Mouse (Mus musculus) ES-Bruce4 (cell line): ENCODE measurements around the gene Cpne5.

Source experiments
- CTCF ChIP-seq: IDR thresholded peaks from one replicate; pipeline ENCODE4 v1.8.1; 2011; ENCODE audit warnings: low read depth, low read length
- EP300 ChIP-seq: IDR thresholded peaks from 2 replicates; pipeline ENCODE4 v1.6.1; 2011; ENCODE audit warnings: low read depth, low read length; ENCODE audit not compliant: insufficient read depth
- POLR2A ChIP-seq: IDR thresholded peaks from one replicate; pipeline ENCODE4 v1.8.1; 2011; ENCODE audit warnings: low read length; ENCODE audit not compliant: insufficient read depth

GRCm38 (mm10) chr17:29122817-29123216 lies 115.2 kb downstream of the Cpne5 start:
- TF ChIP-seq EP300 (no peak), POLR2A (no peak), CTCF (no peak)
